Mouse (Mus musculus) heart, adult 8-10 months (tissue): Measurements from ENCODE around the gene Pfkfb2. TPM values are rescaled to one million over a fixed set of nuclear protein-coding genes. Genes with fewer than 3 reads are reported as not detected.

Source experiments
- DNase-seq: peaks from one replicate; pipeline ENCODE4 v3.0.0; 2022; ENCODE audit warnings: low spot score
- total RNA-seq, 4 experiments: library from RNA; stranded (reverse); gene quantifications; 2 replicates each; pipeline ENCODE4 v1.2.4; 2022

Pfkfb2 gene
- total RNA-seq, result 100 to 1,000 TPM in 1 of 4 experiments, 10 to 100 TPM in 3; 79.2 to 109 (median 83.8) TPM

- DNase-seq, result no peak
Observed at GRCm38 (mm10) chr1:130729153-130729552, at the start of gene Pfkfb2. Gene Pfkfb2 (minus strand): TSS chr1:130729253.

- DNase-seq, result no peak
Observed at GRCm38 (mm10) chr1:130776645-130777044, 47.6 kb upstream of the Pfkfb2 start.

- no peak for DNase-seq
Observed at GRCm38 (mm10) chr1:130775691-130776331, 46.8 kb upstream of the Pfkfb2 start.

GRCm38 (mm10) chr1:130775234-130775633 lies 46.2 kb upstream of the Pfkfb2 start:
- DNase-seq, result no peak

GRCm38 (mm10) chr1:130770981-130771494 lies 42.0 kb upstream of the Pfkfb2 start:
- no peak for DNase-seq

- DNase-seq, result no peak
Observed at GRCm38 (mm10) chr1:130770487-130770886, 41.4 kb upstream of the Pfkfb2 start.

DNA sequence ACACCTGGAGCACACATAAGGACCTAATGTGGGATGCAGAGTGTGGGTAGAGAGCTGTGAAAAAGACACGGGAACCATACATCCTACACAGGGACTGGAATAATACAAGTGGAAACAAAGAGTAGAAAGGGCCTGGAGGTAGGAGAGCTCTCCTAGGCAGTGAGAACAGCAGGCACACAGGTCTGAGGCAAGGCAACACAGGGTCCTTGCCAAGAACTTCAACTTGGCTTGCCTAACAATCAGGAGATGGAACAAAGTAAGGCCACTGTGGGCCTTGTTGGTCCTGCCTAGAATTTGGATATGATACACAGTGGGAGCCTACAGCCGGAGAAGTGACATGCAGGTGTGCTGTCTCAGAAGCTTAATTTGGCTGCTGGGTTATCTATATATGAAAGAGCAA lies 40.9 kb upstream of the Pfkfb2 start:
- no peak for DNase-seq

- no peak for DNase-seq
Observed at GRCm38 (mm10) chr1:130767066-130767465, 38.0 kb upstream of the Pfkfb2 start.

GRCm38 (mm10) chr1:130764027-130764461 lies 35.0 kb upstream of the Pfkfb2 start:
- DNase-seq, result no peak

GRCm38 (mm10) chr1:130762045-130762760 lies 33.1 kb upstream of the Pfkfb2 start:
- DNase-seq, result no peak

- DNase-seq, result no peak
Observed at GRCm38 (mm10) chr1:130761597-130761996, 32.5 kb upstream of the Pfkfb2 start.

DNA sequence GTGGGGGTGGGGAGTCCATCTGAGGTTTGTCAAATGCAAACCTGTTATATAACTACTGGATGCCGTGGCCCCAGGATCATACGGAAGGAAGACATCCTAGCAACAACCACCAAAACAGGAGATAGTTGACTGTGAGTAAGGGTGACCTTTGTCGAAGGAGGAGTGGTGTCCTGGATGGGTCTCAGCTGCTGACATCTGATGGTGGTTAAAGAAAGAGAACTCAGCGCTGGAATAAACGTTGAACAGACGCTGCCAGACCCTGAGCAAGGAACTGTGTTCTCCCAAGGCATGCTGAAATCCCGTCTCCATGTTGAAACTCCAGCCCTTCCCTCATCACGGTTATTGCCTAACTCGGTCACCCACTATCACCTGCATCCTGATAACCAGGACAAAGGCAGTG lies 30.6 kb upstream of the Pfkfb2 start:
- DNase-seq, result no peak

GRCm38 (mm10) chr1:130746819-130747218 lies 17.8 kb upstream of the Pfkfb2 start:
- DNase-seq, result no peak

GRCm38 (mm10) chr1:130745591-130745990 lies 16.5 kb upstream of the Pfkfb2 start:
- no peak for DNase-seq

DNA sequence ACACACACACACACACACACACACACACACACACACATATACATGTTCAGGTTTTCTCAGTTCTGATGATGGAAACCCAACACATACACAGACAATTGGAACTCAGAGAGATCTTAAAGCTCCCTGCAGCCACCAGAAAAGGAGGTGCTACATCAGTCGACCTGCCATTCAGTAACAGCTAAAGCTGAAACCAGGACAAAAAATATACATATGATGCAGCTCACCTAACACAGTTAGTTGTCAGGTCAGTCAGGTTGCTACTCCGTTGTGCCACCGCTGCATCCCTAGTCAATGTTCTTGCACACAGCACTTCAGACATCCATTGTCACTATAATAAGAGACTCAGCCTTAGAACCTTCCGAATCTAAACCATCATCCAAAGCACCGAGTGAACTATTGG lies 15.9 kb upstream of the Pfkfb2 start:
- DNase-seq, result no peak

DNA sequence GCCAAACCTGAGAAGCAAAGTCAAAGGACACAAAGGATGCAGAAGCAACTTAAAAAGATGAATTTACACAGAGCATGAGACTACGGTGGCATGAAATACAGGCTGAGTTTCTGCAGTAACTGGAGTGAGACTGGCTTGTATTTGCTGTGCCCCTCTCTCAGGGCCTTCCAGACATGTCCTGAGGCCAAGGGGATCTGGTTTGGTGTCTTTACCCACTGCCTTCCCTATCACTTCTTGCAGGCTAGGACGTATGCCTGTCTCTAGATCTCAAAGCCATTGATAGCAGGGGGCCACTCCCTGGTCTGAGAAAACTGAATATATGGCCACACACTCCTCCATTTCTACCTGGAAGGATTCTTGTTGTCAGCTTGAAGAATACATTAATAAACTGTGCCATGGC lies 15.2 kb upstream of the Pfkfb2 start:
- no peak for DNase-seq

GRCm38 (mm10) chr1:130743775-130744174 lies 14.7 kb upstream of the Pfkfb2 start:
- no peak for DNase-seq

- no peak for DNase-seq
Observed at GRCm38 (mm10) chr1:130742201-130742600, 13.1 kb upstream of the Pfkfb2 start.

GRCm38 (mm10) chr1:130740781-130741720 lies 12.0 kb upstream of the Pfkfb2 start:
- DNase-seq, result no peak

- DNase-seq, result no peak
Observed at GRCm38 (mm10) chr1:130740227-130740648, 11.2 kb upstream of the Pfkfb2 start.

GRCm38 (mm10) chr1:130739636-130740035 lies 10.6 kb upstream of the Pfkfb2 start:
- no peak for DNase-seq

GRCm38 (mm10) chr1:130738551-130739106 lies 9.6 kb upstream of the Pfkfb2 start:
- DNase-seq, result no peak
